Mouse (Mus musculus) hindbrain, embryonic 16.5 days (tissue): Measurements from ENCODE around the gene Gdf9. TPM values are rescaled to one million over a fixed set of nuclear protein-coding genes. Genes with fewer than 3 reads are reported as not detected.

ENCODE experiments used
- ATAC-seq: fragments of 200-750 bp; cut with Nextera tagmentation; 2 replicates; pipeline ENCODE4 v1.8.0; 2017; ENCODE audit warnings: moderate TSS enrichment, moderate library complexity
- H3K27ac ChIP-seq: fragments of 300-500 bp; sonication (generic); 2 replicates; pipeline ENCODE4 v1.5.1; 2014; ENCODE audit warnings: low read depth, mild to moderate bottlenecking, control low read depth, low read length, moderate library complexity
- H3K27me3 ChIP-seq: fragments of 300-500 bp; sonication (generic); replicated peaks from 2 replicates; pipeline ENCODE4 v1.6.1; 2014; ENCODE audit warnings: low read length; ENCODE audit not compliant: control insufficient read depth, insufficient read depth
- H3K36me3 ChIP-seq: fragments of 300-500 bp; sonication (generic); 2 replicates; pipeline ENCODE4 v1.6.1; 2014; ENCODE audit warnings: mild to moderate bottlenecking, low read length, moderate library complexity, mixed read lengths; ENCODE audit not compliant: control insufficient read depth, insufficient read depth
- H3K4me1 ChIP-seq: fragments of 300-500 bp; sonication (generic); 2 replicates; pipeline ENCODE4 v1.6.1; 2014; ENCODE audit warnings: low read depth, low read length; ENCODE audit not compliant: control insufficient read depth, insufficient read depth
- H3K4me2 ChIP-seq: fragments of 300-500 bp; sonication (generic); 2 replicates; pipeline ENCODE4 v1.6.1; 2014; ENCODE audit warnings: mild to moderate bottlenecking, low read length, control low read depth, moderate library complexity
- H3K4me3 ChIP-seq: fragments of 300-500 bp; sonication (generic); 2 replicates; pipeline ENCODE4 v1.5.1; 2014; ENCODE audit warnings: mild to moderate bottlenecking, low read length, control low read depth, moderate library complexity
- H3K9ac ChIP-seq: fragments of 300-500 bp; sonication (generic); 2 replicates; pipeline ENCODE4 v1.6.1; 2014; ENCODE audit warnings: low read depth, mild to moderate bottlenecking, control low read depth, low read length, moderate library complexity
- H3K9me3 ChIP-seq: fragments of 300-500 bp; sonication (generic); 2 replicates; pipeline ENCODE4 v1.6.1; 2014; ENCODE audit warnings: mild to moderate bottlenecking, low read length, moderate library complexity; ENCODE audit not compliant: control insufficient read depth
- WGBS: fragments of 180-500 bp; shearing (Covaris S2); extraction: QIAGEN DNeasy Blood & Tissue Kit; methylation state at CpG from one replicate; pipeline ENCODE4 v1.1.7; 2014; 5-methylcytosine and 5-hydroxymethylcytosine counted together
- polyA plus RNA-seq: library from polyadenylated mRNA; unstranded; fragments of >200 nt; fragmentation: Nextera tagmentation; extraction: Ambion mirVana; gene quantifications from 2 replicates; pipeline ENCODE4 v1.2.1, GENCODE M21; 2015

Gdf9 gene
- polyA plus RNA-seq, 1 experiment from 2014 or later, result 3.0 TPM

GRCm38 (mm10) chr11:53466231-53466971 is 35.6 kb downstream of the Gdf9 start:
- Histone ChIP-seq H3K4me3 (peak overlapping the region; percentile 41), H3K36me3 (no peaks in the 10 kb centered on the region), H3K9me3 (no peaks in the 10 kb centered on the region), H3K4me1 (peaks cover 31% of the 10 kb centered on the region), H3K27ac (no peak overlapping the region), H3K4me2 (peak overlapping the region; percentile 64), H3K27me3 (peaks cover 55% of the 10 kb centered on the region), H3K9ac (peak overlapping the region; percentile 69)
- WGBS, result 7% methylated on average over 40 of the region's 40 CpGs
- peak; percentile 74 for ATAC-seq

- peaks cover 30% of the 10 kb centered on the region for H3K27me3 ChIP-seq
- WGBS, result 25% methylated on average over 16 of the region's 16 CpGs
- ATAC-seq, result 0 out of 2 replicates have a peak, but pooled peaks have one; percentile 3
These were observed 38.6 kb downstream of the Gdf9 start for GRCm38 (mm10) chr11:53469294-53469967.

GRCm38 (mm10) chr11:53469968-53470695 is 39.3 kb downstream of the Gdf9 start, which contains the start of gene Gm9837:
Gene Gm9837, minus strand, starts transcription at chr11:53470479.
- peaks cover 23% of the 10 kb centered on the region for H3K27me3 ChIP-seq
- peak; percentile 82 for ATAC-seq
- no peaks in the 10 kb centered on the region for H3K36me3 ChIP-seq

More at GRCm38 (mm10) chr11:53469294-53469967, 38.6 kb downstream of the Gdf9 start:
- H3K36me3 ChIP-seq, result no peaks in the 10 kb centered on the region
- peaks cover 22% of the 10 kb centered on the region for H3K4me1 ChIP-seq
- peak overlapping the region; percentile 59 for H3K4me2 ChIP-seq
- no peak overlapping the region; the same call in 1 of the 2 replicates for H3K27ac ChIP-seq
- H3K9me3 ChIP-seq, result no peaks in the 10 kb centered on the region
- H3K9ac ChIP-seq, result no peak overlapping the region; the same call in 1 of the 2 replicates
- H3K4me3 ChIP-seq, result no peak overlapping the region; the same call in none of the 2 replicates

GRCm38 (mm10) chr11:53472709-53473108 is 41.9 kb downstream of the Gdf9 start:
- Histone ChIP-seq H3K9me3 (no peaks in the 10 kb centered on the region), H3K27me3 (peaks cover 5% of the 10 kb centered on the region; the same call in 1 of the 2 replicates), H3K9ac (no peak overlapping the region), H3K4me3 (no peak overlapping the region), H3K36me3 (no peaks in the 10 kb centered on the region), H3K27ac (no peak overlapping the region), H3K4me2 (no peak overlapping the region), H3K4me1 (peaks cover 14% of the 10 kb centered on the region)
- ATAC-seq, result no peak
- WGBS, result 88% methylated on average over 3 of the region's 3 CpGs

More at GRCm38 (mm10) chr11:53469968-53470695, 39.3 kb downstream of the Gdf9 start, which contains the start of gene Gm9837:
- H3K4me3 ChIP-seq, result peak within 1 kb of the TSS; percentile 17
- WGBS, result 2% methylated on average over 29 of the region's 29 CpGs
- H3K9ac ChIP-seq, result peak within 1 kb of the TSS; percentile 6; the same call in 1 of the 2 replicates
- no peaks in the 10 kb centered on the region for H3K9me3 ChIP-seq
- peak within 1 kb of the TSS; percentile 59 for H3K4me2 ChIP-seq
- peaks cover 22% of the 10 kb centered on the region for H3K4me1 ChIP-seq
- peak within 1 kb of the TSS; percentile 45 for H3K27ac ChIP-seq

GRCm38 (mm10) chr11:53475620-53476019 is 44.8 kb downstream of the Gdf9 start:
- Histone ChIP-seq H3K9ac (no peak overlapping the region; the same call in 1 of the 2 replicates), H3K36me3 (no peaks in the 10 kb centered on the region), H3K9me3 (no peaks in the 10 kb centered on the region), H3K27me3 (peaks cover 27% of the 10 kb centered on the region), H3K4me1 (peaks cover 17% of the 10 kb centered on the region), H3K27ac (no peak overlapping the region), H3K4me3 (no peak overlapping the region), H3K4me2 (peak overlapping the region; percentile 43)
- WGBS, result 13% methylated on average over 8 of the region's 8 CpGs
- ATAC-seq, result no peak

GRCm38 (mm10) chr11:53477833-53478232 is 47.0 kb downstream of the Gdf9 start:
- no peak overlapping the region for H3K4me3 ChIP-seq
- H3K4me2 ChIP-seq, result no peak overlapping the region
- no peaks in the 10 kb centered on the region for H3K36me3 ChIP-seq
- peaks cover 15% of the 10 kb centered on the region for H3K4me1 ChIP-seq
- no peak for ATAC-seq
- no peak overlapping the region for H3K27ac ChIP-seq
- H3K9me3 ChIP-seq, result no peaks in the 10 kb centered on the region
- no peak overlapping the region for H3K9ac ChIP-seq
- H3K27me3 ChIP-seq, result peaks cover 34% of the 10 kb centered on the region
- 42% methylated on average over 7 of the region's 7 CpGs for WGBS

GRCm38 (mm10) chr11:53478383-53479170 is 47.8 kb downstream of the Gdf9 start:
- Histone ChIP-seq H3K4me3 (peak overlapping the region; percentile 58), H3K27me3 (peaks cover 38% of the 10 kb centered on the region), H3K4me1 (peaks cover 15% of the 10 kb centered on the region), H3K27ac (no peak overlapping the region), H3K9me3 (no peaks in the 10 kb centered on the region), H3K36me3 (no peaks in the 10 kb centered on the region), H3K4me2 (peak overlapping the region; percentile 85), H3K9ac (peak overlapping the region; percentile 54)
- WGBS, result 6% methylated on average over 69 of the region's 79 CpGs
- ATAC-seq, result peak; percentile 53

GRCm38 (mm10) chr11:53479171-53479782 is 48.5 kb downstream of the Gdf9 start:
- H3K4me1 ChIP-seq, result peaks cover 15% of the 10 kb centered on the region
- H3K9me3 ChIP-seq, result no peaks in the 10 kb centered on the region
- peak overlapping the region; percentile 54 for H3K9ac ChIP-seq
- WGBS, result 1% methylated on average over 62 of the region's 62 CpGs
- peaks cover 40% of the 10 kb centered on the region for H3K27me3 ChIP-seq
- no peak overlapping the region for H3K27ac ChIP-seq
- H3K4me2 ChIP-seq, result peak overlapping the region; percentile 85
- H3K36me3 ChIP-seq, result no peaks in the 10 kb centered on the region
- peak overlapping the region; percentile 58 for H3K4me3 ChIP-seq
- peak; percentile 57 for ATAC-seq
